ENCODE assay signal across 8 mouse cellular contexts in the genomic region with DNA sequence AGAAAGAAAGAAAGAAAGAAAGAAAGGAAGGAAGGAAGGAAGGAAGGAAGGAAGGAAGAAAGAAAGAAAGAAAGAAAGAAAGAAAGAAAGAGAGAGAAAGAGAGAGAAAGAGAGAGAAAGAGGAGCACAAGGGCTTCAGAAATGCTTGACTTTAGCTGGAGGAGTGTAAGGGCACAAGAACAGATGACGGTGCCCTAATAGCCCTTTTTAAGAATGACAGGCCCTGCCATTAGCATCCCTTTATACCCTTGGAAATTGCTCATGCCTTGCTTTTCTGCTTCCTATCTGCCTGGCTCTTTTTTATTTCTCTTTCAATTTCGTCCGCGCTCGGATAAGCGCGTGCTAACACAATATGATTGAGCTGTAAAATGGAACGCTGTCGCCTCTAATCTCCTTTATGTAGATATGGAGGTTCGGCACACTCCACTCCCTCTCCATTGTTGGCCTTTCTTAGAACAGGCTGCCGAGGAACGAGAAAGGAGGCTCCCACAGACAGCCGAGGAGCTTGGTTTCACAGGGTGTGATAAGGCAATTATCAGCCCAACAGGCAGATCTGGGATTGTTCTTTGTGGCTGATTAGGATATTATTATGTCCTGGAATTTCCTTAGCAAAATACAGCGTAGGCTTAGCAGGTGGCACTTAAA.
DNase-seq lines count a peak whose midpoint lies in the region; ATAC-seq and TF ChIP-seq lines count a peak whose summit lies in the region.

No protein-coding gene starts in this region.

- no peak for DNase-seq in heart, postnatal 0 days (ENCODE audit: low spot score)
- no peak for DNase-seq in heart, adult 8-10 months (ENCODE audit: low spot score)
- no peak for DNase-seq in B cell, adult 2 months
- no peak for DNase-seq in urinary bladder, postnatal 4 days (ENCODE audit: low spot score in 2 of 2)
- DNase-seq in yolk sac, embryonic 10.5 days (ENCODE audit: low spot score) = no peak

- peak overlapping the region; percentile 31; the same call in 1 of the 2 replicates for H3K27ac ChIP-seq in heart, postnatal 0 days (ENCODE audit: low read depth)
- no peak overlapping the region for H3K27ac ChIP-seq in cortical plate, adult 2 months (ENCODE audit: insufficient read depth, low read length)
- no peak overlapping the region for H3K27ac ChIP-seq in hindbrain, embryonic 15.5 days (replicated peaks)
- H3K27ac ChIP-seq in midbrain, embryonic 15.5 days = peak overlapping the region; percentile 35

- peaks cover 23% of the 10 kb centered on the region for H3K4me1 ChIP-seq in heart, postnatal 0 days (ENCODE audit: control insufficient read depth, insufficient read depth)
- H3K4me1 ChIP-seq in cortical plate, adult 2 months (ENCODE audit: control insufficient read depth, insufficient read depth, low read length) = no peaks in the 10 kb centered on the region; the same call in 1 of the 2 replicates
- 0 out of 2 replicates have a peak, but pooled peaks cover 3% of the 10 kb centered on the region for H3K4me1 ChIP-seq in hindbrain, embryonic 15.5 days (replicated peaks)
- H3K4me1 ChIP-seq in midbrain, embryonic 15.5 days = peaks cover 8% of the 10 kb centered on the region

- no peak for ATAC-seq in heart, postnatal 0 days (ENCODE audit: insufficient read depth, low read depth)
- ATAC-seq in hindbrain, embryonic 15.5 days (ENCODE audit: low FRiP score, low read depth) = no peak
- ATAC-seq in midbrain, embryonic 15.5 days (replicated peaks) = peak; percentile 52; the same call in 1 of the 2 replicates

- H3K36me3 ChIP-seq in heart, postnatal 0 days (replicated peaks; ENCODE audit: control insufficient read depth, insufficient read depth, low read length) = no peaks in the 10 kb centered on the region
- no peaks in the 10 kb centered on the region for H3K36me3 ChIP-seq in hindbrain, embryonic 15.5 days
- H3K36me3 ChIP-seq in midbrain, embryonic 15.5 days (replicated peaks) = no peaks in the 10 kb centered on the region

- no peaks in the 10 kb centered on the region for H3K9me3 ChIP-seq in heart, postnatal 0 days (replicated peaks; ENCODE audit: control insufficient read depth, low read length)
- H3K9me3 ChIP-seq in hindbrain, embryonic 15.5 days = no peaks in the 10 kb centered on the region
- no peaks in the 10 kb centered on the region for H3K9me3 ChIP-seq in midbrain, embryonic 15.5 days

- H3K9ac ChIP-seq in heart, postnatal 0 days (replicated peaks; ENCODE audit: low read depth, low read length) = peak overlapping the region; percentile 31
- peak overlapping the region; percentile 1; the same call in 1 of the 2 replicates for H3K9ac ChIP-seq in hindbrain, embryonic 15.5 days
- peak overlapping the region; percentile 31 for H3K9ac ChIP-seq in midbrain, embryonic 15.5 days

- no peak for TF ChIP-seq EP300 in heart, postnatal 0 days (IDR thresholded peaks at IDR 0.05; ENCODE audit: low read depth)

- H3K27me3 ChIP-seq in heart, postnatal 0 days (ENCODE audit: control insufficient read depth, insufficient read depth, low read length) = no peaks in the 10 kb centered on the region
- H3K27me3 ChIP-seq in hindbrain, embryonic 15.5 days = no peaks in the 10 kb centered on the region
- no peaks in the 10 kb centered on the region for H3K27me3 ChIP-seq in midbrain, embryonic 15.5 days (replicated peaks)

- H3K4me3 ChIP-seq in heart, postnatal 0 days (ENCODE audit: low read depth, low read length) = peak overlapping the region; percentile 38
- peak overlapping the region; percentile 7; the same call in 1 of the 2 replicates for H3K4me3 ChIP-seq in cortical plate, adult 2 months (ENCODE audit: insufficient read depth, low read length)
- H3K4me3 ChIP-seq in hindbrain, embryonic 15.5 days = no peak overlapping the region
- peak overlapping the region; percentile 18; the same call in 1 of the 2 replicates for H3K4me3 ChIP-seq in midbrain, embryonic 15.5 days

- no peak for TF ChIP-seq POLR2A in cortical plate, adult 2 months (IDR thresholded peaks at IDR 0.05; ENCODE audit: extremely low read depth, insufficient read depth, low read length)

- TF ChIP-seq CTCF in heart, postnatal 0 days (IDR thresholded peaks at IDR 0.05; ENCODE audit: low read depth) = no peak
- no peak for TF ChIP-seq CTCF in cortical plate, adult 2 months (IDR thresholded peaks at IDR 0.05; ENCODE audit: extremely low read depth, insufficient read depth, low read length)

- peak overlapping the region; percentile 58 for H3K4me2 ChIP-seq in heart, postnatal 0 days (ENCODE audit: low read depth, low read length)
- peak overlapping the region; percentile 33 for H3K4me2 ChIP-seq in hindbrain, embryonic 15.5 days
- peak overlapping the region; percentile 47 for H3K4me2 ChIP-seq in midbrain, embryonic 15.5 days

- WGBS in heart, postnatal 0 days = 9% methylated on average over 14 of the region's 14 CpGs
- WGBS in hindbrain, embryonic 15.5 days = 21% methylated on average over 14 of the region's 14 CpGs
- WGBS in midbrain, embryonic 15.5 days = 2% methylated on average over 14 of the region's 14 CpGs

Comparison
In these comparisons a context has a peak if more than half of its experiments do, and no peak if none do; other contexts are left out.
1. H3K27ac ChIP-seq: peak in heart, postnatal 0 days (single experiment) and midbrain, embryonic 15.5 days (single experiment); none in cortical plate, adult 2 months (single experiment) and hindbrain, embryonic 15.5 days (single experiment).
2. Peak in every context shown above with its lines, with median percentiles within 50 percentile points of each other: H3K4me2 ChIP-seq and H3K9ac ChIP-seq.